11 mouse cellular contexts compared by ENCODE assay signal in the genomic region with DNA sequence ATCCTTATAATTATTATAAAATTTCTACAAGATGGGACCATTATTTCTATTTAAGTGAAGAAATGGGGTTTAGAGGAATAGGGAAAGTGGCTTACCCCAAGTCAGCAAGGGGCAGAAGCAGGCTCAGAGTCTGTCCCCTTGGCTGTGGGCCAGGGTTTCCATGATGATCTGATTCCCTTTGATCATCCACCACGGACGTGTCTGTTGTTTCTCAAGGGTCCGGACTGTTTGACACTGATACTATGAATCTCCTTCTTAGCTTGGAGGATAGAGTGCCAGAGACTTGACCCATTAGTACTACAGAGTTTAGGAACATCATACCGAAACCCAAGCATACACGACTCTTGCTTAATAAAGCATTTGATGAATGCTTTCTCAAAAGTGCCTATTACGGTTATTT.
DNase-seq lines count a peak whose midpoint lies in the region.
"Had no signal": no experiment of that assay in that cellular context is flagged by ENCODE, and none has a peak within 500 bp of the region (broad histone marks: within the 10 kb centered on the region; RNA-seq: fewer than 3 reads in every experiment).

No protein-coding gene starts in this region.

- DNase-seq in cerebellum, postnatal 10 days = peak; percentile 61 to 65
- DNase-seq in cerebellum, adult 11 months = no peak
- peak; percentile 44 for DNase-seq in kidney, postnatal 10 days
- no peak for DNase-seq in kidney, adult 11 months
- DNase-seq in MN1 (ENCODE audit: low spot score) = peak; percentile 27
- DNase-seq in kidney, postnatal 14 days = peak; percentile 16
- no peak for DNase-seq in layer of hippocampus, postnatal 36 days
- DNase-seq in frontal cortex, postnatal 36 days (ENCODE audit: low spot score in 2 of 2) = no peak
- DNase-seq: cerebellum, adult 9-11 months; gastrocnemius, postnatal 25 days; right cerebral cortex, adult 18-20 months had no signal

Comparison
In these comparisons a context has a peak if more than half of its experiments do, and no peak if none do; other contexts are left out.
1. DNase-seq: peak in cerebellum, postnatal 10 days (2 of 2), kidney, postnatal 10 days (single experiment), MN1 (single experiment) and kidney, postnatal 14 days (single experiment); none in cerebellum, adult 11 months (single experiment), kidney, adult 11 months (single experiment), layer of hippocampus, postnatal 36 days (0 of 2) and frontal cortex, postnatal 36 days (0 of 2).